Comparison of ENCODE assay signal across 10 mouse cellular contexts in genomic region chr19:56100131-56100872, GRCm38 (mm10).
DNase-seq lines count a peak whose midpoint lies in the region; ATAC-seq and TF ChIP-seq lines count a peak whose summit lies in the region.
"Had no signal": no experiment of that assay in that cellular context is flagged by ENCODE, and none has a peak within 500 bp of the region (broad histone marks: within the 10 kb centered on the region; RNA-seq: fewer than 3 reads in every experiment).

No protein-coding gene starts in this region.

- TF ChIP-seq EP300 in lung, postnatal 0 days (IDR thresholded peaks at IDR 0.05) = no peak

- no peaks in the 10 kb centered on the region for H3K9me3 ChIP-seq in lung, postnatal 0 days (ENCODE audit: low read length)
- 0 out of 2 replicates have a peak, but pooled peaks cover 6% of the 10 kb centered on the region for H3K9me3 ChIP-seq in forebrain, embryonic 14.5 days (replicated peaks; ENCODE audit: control insufficient read depth, low read length)

- DNase-seq in lung, postnatal 0 days (ENCODE audit: low spot score) = no peak
- DNase-seq in lung, postnatal 14 days = no peak
- DNase-seq in NIH3T3 (ENCODE audit: low read depth) = peak; percentile 38
- peak; percentile 91 for DNase-seq in hindlimb bud, embryonic 11.5 days (ENCODE audit: extremely low spot score, low read depth, low spot score)
- no peak for DNase-seq in left cerebral cortex, postnatal 14 days (ENCODE audit: low spot score in 2 of 2)
- DNase-seq in forebrain, embryonic 14.5 days (ENCODE audit: low spot score) = no peak
- DNase-seq in heart, postnatal 10 days = no peak
- DNase-seq: heart, postnatal 14 days; kidney, postnatal 4 days had no signal

- TF ChIP-seq CTCF in lung, postnatal 0 days (IDR thresholded peaks at IDR 0.05) = peak; percentile 35

- no peak for ATAC-seq in lung, postnatal 0 days
- ATAC-seq in forebrain, embryonic 14.5 days = no peak
- ATAC-seq: inflammation-experienced regulatory T-cells, adult 6 months had no signal

- intact Hi-C loops in left cerebral cortex, postnatal 14 days (cut with DNase I) = no loop called here
- intact Hi-C loops in heart, postnatal 10 days (cut with DNase I) = no loop called here

- no peak overlapping the region for H3K9ac ChIP-seq in lung, postnatal 0 days (replicated peaks; ENCODE audit: low read depth)
- H3K9ac ChIP-seq in forebrain, embryonic 14.5 days (ENCODE audit: low read length) = no peak overlapping the region

- no peaks in the 10 kb centered on the region for H3K4me1 ChIP-seq in lung, postnatal 0 days (ENCODE audit: insufficient read depth, low read depth, low read length)
- H3K4me1 ChIP-seq in forebrain, embryonic 14.5 days (ENCODE audit: control insufficient read depth, insufficient read depth, low read length) = no peaks in the 10 kb centered on the region

- H3K27ac ChIP-seq in lung, postnatal 0 days (ENCODE audit: low read length) = no peak overlapping the region
- H3K27ac ChIP-seq in forebrain, embryonic 14.5 days (ENCODE audit: low read depth, low read length) = no peak overlapping the region

- no peaks in the 10 kb centered on the region for H3K36me3 ChIP-seq in lung, postnatal 0 days (ENCODE audit: insufficient read depth, low read length)
- H3K36me3 ChIP-seq in forebrain, embryonic 14.5 days (ENCODE audit: control insufficient read depth, insufficient read depth, low read length) = no peaks in the 10 kb centered on the region

- H3K4me2 ChIP-seq in lung, postnatal 0 days (replicated peaks; ENCODE audit: low read depth, low read length) = no peak overlapping the region
- H3K4me2 ChIP-seq in forebrain, embryonic 14.5 days (ENCODE audit: low read length) = no peak overlapping the region

- no peaks in the 10 kb centered on the region for H3K27me3 ChIP-seq in lung, postnatal 0 days (replicated peaks; ENCODE audit: insufficient read depth, low read length)
- H3K27me3 ChIP-seq in forebrain, embryonic 14.5 days (replicated peaks; ENCODE audit: control insufficient read depth, insufficient read depth, low read length) = no peaks in the 10 kb centered on the region

- 65% methylated on average over 4 of the region's 4 CpGs for WGBS in lung, postnatal 0 days
- WGBS in forebrain, embryonic 14.5 days = 70% methylated on average over 4 of the region's 4 CpGs

- no peak overlapping the region for H3K4me3 ChIP-seq in lung, postnatal 0 days (ENCODE audit: low read depth, low read length)
- H3K4me3 ChIP-seq in forebrain, embryonic 14.5 days (ENCODE audit: low read depth, low read length) = no peak overlapping the region

Comparison
In these comparisons a context has a peak if more than half of its experiments do, and no peak if none do; other contexts are left out.
1. DNase-seq: peak in NIH3T3 (single experiment) and hindlimb bud, embryonic 11.5 days (single experiment); none in lung, postnatal 0 days (single experiment), lung, postnatal 14 days (single experiment), left cerebral cortex, postnatal 14 days (0 of 2), forebrain, embryonic 14.5 days (single experiment) and heart, postnatal 10 days (0 of 2).